Mouse (Mus musculus) limb, embryonic 14.5 days (tissue): ENCODE measurements around the gene Olfr1222. TPM values are rescaled to one million over a fixed set of nuclear protein-coding genes. Genes with fewer than 3 reads are reported as not detected.
"Not testable (repeated sequence)": the region's sequence is repeated elsewhere in the genome, so short reads cannot be mapped to it uniquely, and the experiment has no call there.

Source experiments
- ATAC-seq: fragments of 200-750 bp; cut with Nextera tagmentation; 2 replicates; pipeline ENCODE4 v1.8.0; 2017; ENCODE audit warnings: low read depth, moderate number of reproducible peaks, moderate TSS enrichment; ENCODE audit not compliant: low FRiP score
- DNase-seq: peaks from one replicate; pipeline ENCODE4 v3.0.0-alpha.2; 2015; ENCODE audit warnings: low spot score
- H3K27ac ChIP-seq: fragments of 300-500 bp; sonication (generic); replicated peaks from 2 replicates; pipeline ENCODE4 v1.5.1; 2014; ENCODE audit warnings: low read depth, mild to moderate bottlenecking, low read length, moderate library complexity, mixed read lengths
- H3K27me3 ChIP-seq: fragments of 300-500 bp; sonication (generic); 2 replicates; pipeline ENCODE4 v1.6.1; 2014; ENCODE audit warnings: low read length, mixed read lengths; ENCODE audit not compliant: control insufficient read depth, insufficient read depth
- H3K36me3 ChIP-seq: fragments of 300-500 bp; sonication (generic); 2 replicates; pipeline ENCODE4 v1.6.1; 2014; ENCODE audit warnings: mild to moderate bottlenecking, low read length, moderate library complexity, mixed read lengths; ENCODE audit not compliant: control insufficient read depth, insufficient read depth
- H3K4me1 ChIP-seq: fragments of 300-500 bp; sonication (generic); 2 replicates; pipeline ENCODE4 v1.6.1; 2014; ENCODE audit warnings: antibody characterized with exemption, low read length, mixed read lengths; ENCODE audit not compliant: control insufficient read depth, insufficient read depth
- H3K4me2 ChIP-seq: fragments of 300-500 bp; sonication (generic); replicated peaks from 2 replicates; pipeline ENCODE4 v1.6.1; 2014; ENCODE audit warnings: low read depth, mild to moderate bottlenecking, low read length, moderate library complexity; ENCODE audit not compliant: severe bottlenecking
- H3K4me3 ChIP-seq: fragments of 300-500 bp; sonication (generic); replicated peaks from 2 replicates; pipeline ENCODE4 v1.5.1; 2014; ENCODE audit warnings: low read length
- H3K9ac ChIP-seq: fragments of 300-500 bp; sonication (generic); 2 replicates; pipeline ENCODE4 v1.6.1; 2014; ENCODE audit warnings: mild to moderate bottlenecking, low read depth, low read length, moderate library complexity; ENCODE audit not compliant: severe bottlenecking
- H3K9me3 ChIP-seq: fragments of 300-500 bp; sonication (generic); 2 replicates; pipeline ENCODE4 v1.6.1; 2016; ENCODE audit warnings: low read length; ENCODE audit not compliant: control insufficient read depth
- POLR2A ChIP-seq: fragments of 200-500 bp; IDR thresholded peaks from 2 replicates; pipeline ENCODE4 v1.8.0; 2012; ENCODE audit warnings: inconsistent platforms, mild to moderate bottlenecking, moderate library complexity, borderline replicate concordance; ENCODE audit not compliant: insufficient read depth, insufficient read length; ENCODE audit errors: extremely low read depth
- WGBS: fragments of 180-500 bp; shearing (Covaris S2); extraction: QIAGEN DNeasy Blood & Tissue Kit; methylation state at CpG from one replicate; pipeline ENCODE4 v1.1.7; 2014; 5-methylcytosine and 5-hydroxymethylcytosine counted together
- polyA plus RNA-seq, 2 experiments: library from polyadenylated mRNA; depleted of rRNA in 1 of 2; stranded (reverse) in 1 of 2; unstranded in 1 of 2; fragments of >200 nt; fragmentation: Nextera tagmentation in 1 of 2; extraction: Ambion mirVana in 1 of 2; gene quantifications; 2 replicates each; pipeline versions ENCODE4 v1.2.1 to v1.2.3; 2012 to 2014

The Olfr1222 gene
- polyA plus RNA-seq (2012; rRNA removed) (not detected in 2 replicates), polyA plus RNA-seq (2014; fragmentation: Nextera tagmentation; extraction: Ambion mirVana) (not detected in 2 replicates)

- Histone ChIP-seq H3K4me2 (no peak within 1 kb of the TSS), H3K27ac (no peak within 1 kb of the TSS), H3K27me3 (no peaks in the 10 kb centered on the region), H3K9ac (no peak within 1 kb of the TSS), H3K4me1 (no peaks in the 10 kb centered on the region), H3K36me3 (no peaks in the 10 kb centered on the region), H3K4me3 (no peak within 1 kb of the TSS), H3K9me3 (no peaks in the 10 kb centered on the region)
- DNase-seq (no peak), ATAC-seq (no peak)
- no peak for TF ChIP-seq POLR2A
- WGBS, result 76% methylated on average over 3 of the region's 3 CpGs
Observed at GRCm38 (mm10) chr2:89132954-89133353, at the start of gene Olfr1222. Gene Olfr1222 (minus strand): TSS chr2:89133054.

GRCm38 (mm10) chr2:89174569-89174968 is 41.7 kb upstream of the Olfr1222 start, which contains the start of gene Olfr1225:
Gene Olfr1225 (minus strand): TSS chr2:89174669.
- no peak within 1 kb of the TSS for H3K9ac ChIP-seq
- WGBS, result 89% methylated on average over 1 of the region's 1 CpGs
- H3K36me3 ChIP-seq, result no peaks in the 10 kb centered on the region
- H3K9me3 ChIP-seq, result no peaks in the 10 kb centered on the region
- no peak for TF ChIP-seq POLR2A
- no peak within 1 kb of the TSS for H3K27ac ChIP-seq
- no peak within 1 kb of the TSS for H3K4me3 ChIP-seq
- no peak within 1 kb of the TSS for H3K4me2 ChIP-seq
- DNase-seq (no peak), ATAC-seq (no peak)
- no peaks in the 10 kb centered on the region for H3K27me3 ChIP-seq
- no peaks in the 10 kb centered on the region for H3K4me1 ChIP-seq

- H3K9me3 ChIP-seq, ATAC-seq, H3K4me2 ChIP-seq, H3K4me3 ChIP-seq, H3K27me3 ChIP-seq, DNase-seq, H3K27ac ChIP-seq, H3K4me1 ChIP-seq, H3K9ac ChIP-seq, H3K36me3 ChIP-seq: not testable (repeated sequence)
- 92% methylated on average over 4 of the region's 4 CpGs for WGBS
Observed at GRCm38 (mm10) chr2:89164711-89165110, 31.9 kb upstream of the Olfr1222 start.

- ATAC-seq, H3K4me1 ChIP-seq, H3K4me2 ChIP-seq, H3K27me3 ChIP-seq, DNase-seq, H3K4me3 ChIP-seq, H3K9ac ChIP-seq, H3K27ac ChIP-seq, H3K9me3 ChIP-seq, H3K36me3 ChIP-seq: not testable (repeated sequence)
- 92% methylated on average over 8 of the region's 8 CpGs for WGBS
Observed at GRCm38 (mm10) chr2:89163991-89164390, 31.1 kb upstream of the Olfr1222 start, which contains the start of gene Olfr1224-ps1. Gene Olfr1224-ps1 (minus strand): TSS chr2:89164091.

GRCm38 (mm10) chr2:89151460-89151859 is 18.6 kb upstream of the Olfr1222 start, which contains the start of gene Olfr1223:
Gene Olfr1223 (minus strand): TSS chr2:89151560.
- Histone ChIP-seq H3K9me3 (no peaks in the 10 kb centered on the region), H3K4me3 (no peak within 1 kb of the TSS), H3K9ac (no peak within 1 kb of the TSS), H3K27ac (no peak within 1 kb of the TSS), H3K36me3 (no peaks in the 10 kb centered on the region), H3K27me3 (no peaks in the 10 kb centered on the region), H3K4me1 (no peaks in the 10 kb centered on the region), H3K4me2 (no peak within 1 kb of the TSS)
- no peak for TF ChIP-seq POLR2A
- 55% methylated on average over 1 of the region's 1 CpGs for WGBS
- DNase-seq (no peak), ATAC-seq (no peak)

GRCm38 (mm10) chr2:89117183-89117582 is 15.7 kb downstream of the Olfr1222 start, which contains the start of gene Olfr1221:
Gene Olfr1221 (minus strand): TSS chr2:89117283.
- no peak for ATAC-seq
- H3K4me1 ChIP-seq, result no peaks in the 10 kb centered on the region
- DNase-seq, result no peak
- H3K36me3 ChIP-seq, result no peaks in the 10 kb centered on the region
- H3K27ac ChIP-seq, result no peak within 1 kb of the TSS
- H3K9ac ChIP-seq, result no peak within 1 kb of the TSS
- H3K27me3 ChIP-seq, result no peaks in the 10 kb centered on the region
- H3K4me3 ChIP-seq, result no peak within 1 kb of the TSS
- TF ChIP-seq POLR2A, result no peak
- WGBS, result 81% methylated on average over 2 of the region's 2 CpGs
- no peaks in the 10 kb centered on the region for H3K9me3 ChIP-seq
- H3K4me2 ChIP-seq, result no peak within 1 kb of the TSS
